Mouse (Mus musculus): ENCODE data around the gene Aldh1a1.

DNA sequence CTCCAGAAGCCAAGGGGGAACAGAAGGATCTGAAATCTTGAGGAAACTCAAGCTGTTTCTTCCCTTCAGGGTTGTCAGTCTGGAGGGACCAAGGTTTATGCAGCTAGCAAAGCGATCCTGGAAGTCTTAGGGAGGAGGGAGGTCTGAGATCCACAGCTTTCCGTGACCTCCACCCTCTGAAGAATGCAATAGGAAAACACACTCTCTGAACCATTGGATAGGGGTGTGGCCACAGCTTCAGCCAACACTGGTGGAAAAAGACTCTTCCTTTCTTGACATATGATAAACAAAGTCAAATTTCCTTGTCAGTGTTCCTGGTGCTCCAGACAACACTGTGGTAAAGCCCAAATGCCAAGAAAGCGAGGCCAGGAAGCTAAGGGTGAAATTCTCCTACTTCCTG lies 84.5 kb downstream of the Aldh1a1 start:
- TF ChIP-seq CTCF (IDR thresholded peaks at IDR 0.05; ENCODE audit: insufficient read depth, low read length), result no peak
- no peak for TF ChIP-seq POLR2A (IDR thresholded peaks at IDR 0.05; ENCODE audit: borderline replicate concordance, extremely low read depth, low read depth, low read length)
